Mouse (Mus musculus) heart, embryonic 11.5 days (tissue): ENCODE results near the gene Eda2r. TPM values are rescaled to one million over a fixed set of nuclear protein-coding genes. Genes with fewer than 3 reads are reported as not detected.

Experiments
- ATAC-seq: fragments of 200-750 bp; cut with Nextera tagmentation; replicated peaks from 2 replicates; pipeline ENCODE4 v1.8.0; 2017; ENCODE audit warnings: moderate library complexity; ENCODE audit not compliant: insufficient number of reproducible peaks, low FRiP score, low TSS enrichment
- H3K27ac ChIP-seq: fragments of 300-500 bp; sonication (generic); 2 replicates; pipeline ENCODE4 v1.5.1; 2014; ENCODE audit warnings: mild to moderate bottlenecking, low read depth, low read length
- H3K27me3 ChIP-seq: fragments of 300-500 bp; sonication (generic); 2 replicates; pipeline ENCODE4 v1.6.1; 2014; ENCODE audit warnings: mild to moderate bottlenecking, low read length, mixed read lengths; ENCODE audit not compliant: control insufficient read depth, insufficient read depth
- H3K36me3 ChIP-seq: fragments of 300-500 bp; sonication (generic); 2 replicates; pipeline ENCODE4 v1.6.1; 2014; ENCODE audit warnings: mild to moderate bottlenecking, low read length, moderate library complexity, mixed read lengths; ENCODE audit not compliant: control insufficient read depth, insufficient read depth
- H3K4me1 ChIP-seq: fragments of 300-500 bp; sonication (generic); 2 replicates; pipeline ENCODE4 v1.6.1; 2014; ENCODE audit warnings: low read length; ENCODE audit not compliant: control insufficient read depth, insufficient read depth
- H3K4me2 ChIP-seq: fragments of 300-500 bp; sonication (generic); 2 replicates; pipeline ENCODE4 v1.6.1; 2014; ENCODE audit warnings: mild to moderate bottlenecking, moderate library complexity
- H3K4me3 ChIP-seq: fragments of 300-500 bp; sonication (generic); 2 replicates; pipeline ENCODE4 v1.5.1; 2014; ENCODE audit warnings: low read depth, low read length
- H3K9ac ChIP-seq: fragments of 300-500 bp; sonication (generic); 2 replicates; pipeline ENCODE4 v1.6.1; 2014; ENCODE audit warnings: mild to moderate bottlenecking, low read depth, low read length, moderate library complexity
- H3K9me3 ChIP-seq: fragments of 300-500 bp; sonication (generic); replicated peaks from 2 replicates; pipeline ENCODE4 v1.6.1; 2016; ENCODE audit warnings: low read length; ENCODE audit not compliant: control insufficient read depth
- WGBS: fragments of 180-500 bp; shearing (Covaris S2); extraction: QIAGEN DNeasy Blood & Tissue Kit; methylation state at CpG from one replicate; pipeline ENCODE4 v1.1.7; 2014; ENCODE audit not compliant: insufficient replicate concordance; 5-methylcytosine and 5-hydroxymethylcytosine counted together
- polyA plus RNA-seq: library from polyadenylated mRNA; unstranded; fragments of >200 nt; fragmentation: Nextera tagmentation; extraction: Ambion mirVana; gene quantifications from 2 replicates; pipeline ENCODE4 v1.2.1, GENCODE M21; 2014

Eda2r gene
- polyA plus RNA-seq = 1.8 and 2.6 TPM in 2 replicates

GRCm38 (mm10) chrX:97377065-97377421 is at the start of gene Eda2r:
Gene Eda2r (minus strand): TSS chrX:97377216.
- Histone ChIP-seq H3K4me3 (peak within 1 kb of the TSS; percentile 28), H3K9me3 (no peaks in the 10 kb centered on the region), H3K36me3 (no peaks in the 10 kb centered on the region), H3K4me1 (no peaks in the 10 kb centered on the region), H3K4me2 (peak within 1 kb of the TSS; percentile 57), H3K9ac (no peak within 1 kb of the TSS), H3K27me3 (no peaks in the 10 kb centered on the region), H3K27ac (0 out of 2 replicates have a peak within 1 kb of the TSS, but pooled peaks have one; percentile 10)
- 11% methylated on average over 8 of the region's 8 CpGs for WGBS
- ATAC-seq = peak; percentile 85

GRCm38 (mm10) chrX:97397872-97398271 is 20.9 kb upstream of the Eda2r start:
- no peak overlapping the region for H3K27ac ChIP-seq

GRCm38 (mm10) chrX:97378076-97378475 is 1.1 kb upstream of the Eda2r start:
- Histone ChIP-seq H3K9me3 (no peaks in the 10 kb centered on the region), H3K4me3 (no peak overlapping the region), H3K27ac (no peak overlapping the region), H3K9ac (no peak overlapping the region), H3K27me3 (no peaks in the 10 kb centered on the region), H3K4me1 (no peaks in the 10 kb centered on the region), H3K36me3 (no peaks in the 10 kb centered on the region), H3K4me2 (no peak overlapping the region)
- no peak for ATAC-seq
- WGBS = 40% methylated on average over 1 of the region's 1 CpGs

More at GRCm38 (mm10) chrX:97397872-97398271, 20.9 kb upstream of the Eda2r start:
- Histone ChIP-seq H3K27me3 (no peaks in the 10 kb centered on the region), H3K9ac (no peak overlapping the region), H3K4me2 (no peak overlapping the region), H3K9me3 (no peaks in the 10 kb centered on the region), H3K36me3 (no peaks in the 10 kb centered on the region), H3K4me1 (no peaks in the 10 kb centered on the region), H3K4me3 (no peak overlapping the region)
- ATAC-seq = no peak
- 72% methylated on average over 2 of the region's 2 CpGs for WGBS

GRCm38 (mm10) chrX:97376321-97377064 is 523 bp downstream of the Eda2r start:
- Histone ChIP-seq H3K9me3 (no peaks in the 10 kb centered on the region), H3K4me3 (peak overlapping the region; percentile 28), H3K4me2 (peak overlapping the region; percentile 57), H3K4me1 (no peaks in the 10 kb centered on the region), H3K9ac (no peak overlapping the region), H3K27ac (0 out of 2 replicates have a peak overlapping the region, but pooled peaks have one; percentile 10), H3K36me3 (no peaks in the 10 kb centered on the region), H3K27me3 (no peaks in the 10 kb centered on the region)
- ATAC-seq = peak; percentile 68
- WGBS = 30% methylated on average over 15 of the region's 15 CpGs

- ATAC-seq = no peak
- H3K4me1 ChIP-seq = no peaks in the 10 kb centered on the region
- H3K36me3 ChIP-seq = no peaks in the 10 kb centered on the region
- no peaks in the 10 kb centered on the region for H3K27me3 ChIP-seq
- H3K9me3 ChIP-seq = no peaks in the 10 kb centered on the region
- WGBS = 70% methylated on average over 2 of the region's 2 CpGs
- H3K4me3 ChIP-seq = no peak overlapping the region
- no peak overlapping the region for H3K27ac ChIP-seq
- no peak overlapping the region for H3K9ac ChIP-seq
- H3K4me2 ChIP-seq = no peak overlapping the region
Measured at GRCm38 (mm10) chrX:97372826-97373225, 4.2 kb downstream of the Eda2r start.

GRCm38 (mm10) chrX:97369206-97369605 is 7.8 kb downstream of the Eda2r start:
- WGBS = 78% methylated on average over 1 of the region's 1 CpGs
- H3K9me3 ChIP-seq = no peaks in the 10 kb centered on the region
- no peaks in the 10 kb centered on the region for H3K27me3 ChIP-seq
- ATAC-seq = no peak
- no peaks in the 10 kb centered on the region for H3K4me1 ChIP-seq
- H3K9ac ChIP-seq = no peak overlapping the region
- H3K36me3 ChIP-seq = no peaks in the 10 kb centered on the region
- no peak overlapping the region for H3K4me3 ChIP-seq
- H3K4me2 ChIP-seq = no peak overlapping the region
- H3K27ac ChIP-seq = no peak overlapping the region

GRCm38 (mm10) chrX:97368741-97369140 is 8.3 kb downstream of the Eda2r start:
- H3K27me3 ChIP-seq = no peaks in the 10 kb centered on the region
- no peak overlapping the region for H3K4me2 ChIP-seq
- WGBS = 70% methylated on average over 2 of the region's 2 CpGs
- no peaks in the 10 kb centered on the region for H3K9me3 ChIP-seq
- no peak overlapping the region for H3K4me3 ChIP-seq
- no peak for ATAC-seq
- H3K9ac ChIP-seq = no peak overlapping the region
- no peaks in the 10 kb centered on the region for H3K36me3 ChIP-seq
- H3K27ac ChIP-seq = no peak overlapping the region
- no peaks in the 10 kb centered on the region for H3K4me1 ChIP-seq

- Histone ChIP-seq H3K4me1 (no peaks in the 10 kb centered on the region), H3K9ac (no peak overlapping the region), H3K4me3 (no peak overlapping the region), H3K9me3 (no peaks in the 10 kb centered on the region), H3K27me3 (no peaks in the 10 kb centered on the region), H3K36me3 (no peaks in the 10 kb centered on the region), H3K4me2 (no peak overlapping the region), H3K27ac (no peak overlapping the region)
- ATAC-seq = no peak
- WGBS = 49% methylated on average over 2 of the region's 2 CpGs
Measured at GRCm38 (mm10) chrX:97360919-97361318, 16.1 kb downstream of the Eda2r start.

GRCm38 (mm10) chrX:97327891-97328290 is 49.1 kb downstream of the Eda2r start:
- no peak overlapping the region for H3K27ac ChIP-seq
- H3K4me1 ChIP-seq = no peaks in the 10 kb centered on the region
- H3K27me3 ChIP-seq = no peaks in the 10 kb centered on the region
- ATAC-seq = no peak
- no peaks in the 10 kb centered on the region for H3K9me3 ChIP-seq
- H3K4me3 ChIP-seq = no peak overlapping the region
- no peaks in the 10 kb centered on the region for H3K36me3 ChIP-seq
- no peak overlapping the region for H3K9ac ChIP-seq
- no peak overlapping the region for H3K4me2 ChIP-seq
